Mouse (Mus musculus): ENCODE measurements around the gene Syn1. TPM values are rescaled to one million over a fixed set of nuclear protein-coding genes. Genes with fewer than 3 reads are reported as not detected.

Syn1 gene
- polyA plus RNA-seq (2014; fragmentation: Illumina TruSeq; extraction: RNeasy Lipid Tissue Mini Kit (QIAGEN cat#74804); ENCODE audit: low read depth, low replicate concordance): 0.16 TPM

GRCm38 (mm10) chrX:20920844-20921364 lies at the start of gene Syn1:
Gene Syn1 (minus strand): TSS chrX:20921004.

GRCm38 (mm10) chrX:20961477-20962378 lies 40.9 kb upstream of the Syn1 start, which contains the start of gene Uxt:
Gene Uxt (minus strand): TSS chrX:20962017.

GRCm38 (mm10) chrX:20950191-20950880 lies 29.5 kb upstream of the Syn1 start, which contains the start of gene Elk1:
Gene Elk1 (minus strand): TSS chrX:20950608.

GRCm38 (mm10) chrX:20931364-20931763 lies 10.6 kb upstream of the Syn1 start, which contains the start of gene Cfp:
Gene Cfp (minus strand): TSS chrX:20931555.

GRCm38 (mm10) chrX:20869962-20870513 lies 50.8 kb downstream of the Syn1 start, which contains the start of gene Timp1:
Gene Timp1 (plus strand): TSS chrX:20870166.

Other genes starting within 250 kb of the Syn1 start
- 25.2 TPM for gene Cdk16, start 233.1 kb downstream of the Syn1 start, polyA plus RNA-seq (2014; fragmentation: Illumina TruSeq; extraction: RNeasy Lipid Tissue Mini Kit (QIAGEN cat#74804); ENCODE audit: low read depth, low replicate concordance)
- 2.8 TPM for gene Usp11, start 217.1 kb downstream of the Syn1 start, polyA plus RNA-seq (2014; fragmentation: Illumina TruSeq; extraction: RNeasy Lipid Tissue Mini Kit (QIAGEN cat#74804); ENCODE audit: low read depth, low replicate concordance)
- 54.9 TPM for gene Araf, start 123.2 kb downstream of the Syn1 start, polyA plus RNA-seq (2014; fragmentation: Illumina TruSeq; extraction: RNeasy Lipid Tissue Mini Kit (QIAGEN cat#74804); ENCODE audit: low read depth, low replicate concordance)
- not detected for gene Timp1, start 50.8 kb downstream of the Syn1 start, polyA plus RNA-seq (2014; fragmentation: Illumina TruSeq; extraction: RNeasy Lipid Tissue Mini Kit (QIAGEN cat#74804); ENCODE audit: low read depth, low replicate concordance)
- gene Cfp, start 10.6 kb upstream of the Syn1 start, polyA plus RNA-seq (2014; fragmentation: Illumina TruSeq; extraction: RNeasy Lipid Tissue Mini Kit (QIAGEN cat#74804); ENCODE audit: low read depth, low replicate concordance): not detected
- 5.1 TPM for gene Elk1, start 29.6 kb upstream of the Syn1 start, polyA plus RNA-seq (2014; fragmentation: Illumina TruSeq; extraction: RNeasy Lipid Tissue Mini Kit (QIAGEN cat#74804); ENCODE audit: low read depth, low replicate concordance)
- 46.9 TPM for gene Uxt, start 41.0 kb upstream of the Syn1 start, polyA plus RNA-seq (2014; fragmentation: Illumina TruSeq; extraction: RNeasy Lipid Tissue Mini Kit (QIAGEN cat#74804); ENCODE audit: low read depth, low replicate concordance)
- 19.3 TPM for gene Zfp182, start 141.3 kb upstream of the Syn1 start, polyA plus RNA-seq (2014; fragmentation: Illumina TruSeq; extraction: RNeasy Lipid Tissue Mini Kit (QIAGEN cat#74804); ENCODE audit: low read depth, low replicate concordance)
- gene Spaca5, start 147.4 kb upstream of the Syn1 start, polyA plus RNA-seq (2014; fragmentation: Illumina TruSeq; extraction: RNeasy Lipid Tissue Mini Kit (QIAGEN cat#74804); ENCODE audit: low read depth, low replicate concordance): not detected
- gene Zfp300, start 168.5 kb upstream of the Syn1 start, polyA plus RNA-seq (2014; fragmentation: Illumina TruSeq; extraction: RNeasy Lipid Tissue Mini Kit (QIAGEN cat#74804); ENCODE audit: low read depth, low replicate concordance): 2.0 TPM
- not detected for gene Ssxa1, start 194.8 kb upstream of the Syn1 start, polyA plus RNA-seq (2014; fragmentation: Illumina TruSeq; extraction: RNeasy Lipid Tissue Mini Kit (QIAGEN cat#74804); ENCODE audit: low read depth, low replicate concordance)

Measured in kidney, adult 10 weeks (tissue).